ENCODE assay signal across 7 mouse cellular contexts in genomic region chr19:6847841-6848517, GRCm38 (mm10). TPM values are rescaled to one million over a fixed set of nuclear protein-coding genes. Genes with fewer than 3 reads are reported as not detected.
A peak's percentile ranks its signal among the peaks of the same experiment; 100 is the strongest.
DNase-seq lines count a peak whose midpoint lies in the region; ATAC-seq and TF ChIP-seq lines count a peak whose summit lies in the region.

No protein-coding gene starts in this region.

- H3K9ac ChIP-seq in lung, embryonic 14.5 days: no peak overlapping the region; the same call in 1 of the 2 replicates
- H3K9ac ChIP-seq in forebrain, embryonic 11.5 days (ENCODE audit: low read length): no peak overlapping the region
- peak overlapping the region; percentile 13; the same call in 1 of the 2 replicates for H3K9ac ChIP-seq in kidney, postnatal 0 days (ENCODE audit: low read depth, low read length)

- WGBS in lung, embryonic 14.5 days: 2% methylated on average over 30 of the region's 31 CpGs
- WGBS in forebrain, embryonic 11.5 days: 3% methylated on average over 31 of the region's 31 CpGs
- 3% methylated on average over 31 of the region's 31 CpGs for WGBS in kidney, postnatal 0 days

- no peak for ATAC-seq in lung, embryonic 14.5 days (ENCODE audit: insufficient read depth)
- ATAC-seq in forebrain, embryonic 11.5 days (replicated peaks; ENCODE audit: low FRiP score): no peak
- peak; percentile 42 for ATAC-seq in kidney, postnatal 0 days (replicated peaks; ENCODE audit: low FRiP score, low read depth)

- H3K36me3 ChIP-seq in lung, embryonic 14.5 days (ENCODE audit: insufficient read depth): no peaks in the 10 kb centered on the region
- H3K36me3 ChIP-seq in forebrain, embryonic 11.5 days (ENCODE audit: control insufficient read depth, insufficient read depth, low read length): no peaks in the 10 kb centered on the region
- H3K36me3 ChIP-seq in kidney, postnatal 0 days (ENCODE audit: insufficient read depth, low read length): no peaks in the 10 kb centered on the region

- no peaks in the 10 kb centered on the region for H3K4me1 ChIP-seq in lung, embryonic 14.5 days (ENCODE audit: insufficient read depth)
- peaks cover 6% of the 10 kb centered on the region; the same call in 1 of the 2 replicates for H3K4me1 ChIP-seq in forebrain, embryonic 11.5 days (replicated peaks; ENCODE audit: control insufficient read depth, insufficient read depth, low read length)
- H3K4me1 ChIP-seq in kidney, postnatal 0 days (replicated peaks; ENCODE audit: insufficient read depth, low read length): 0 out of 2 replicates have a peak, but pooled peaks cover 5% of the 10 kb centered on the region

- TF ChIP-seq CTCF in lung, embryonic 14.5 days (IDR thresholded peaks at IDR 0.05; ENCODE audit: low read depth): no peak
- TF ChIP-seq CTCF in kidney, postnatal 0 days (IDR thresholded peaks at IDR 0.05; ENCODE audit: low read depth): no peak

- H3K4me2 ChIP-seq in lung, embryonic 14.5 days: peak overlapping the region; percentile 54
- H3K4me2 ChIP-seq in forebrain, embryonic 11.5 days (ENCODE audit: low read depth, low read length, severe bottlenecking): peak overlapping the region; percentile 45
- peak overlapping the region; percentile 50 for H3K4me2 ChIP-seq in kidney, postnatal 0 days (ENCODE audit: low read length)

- H3K4me3 ChIP-seq in lung, embryonic 14.5 days (ENCODE audit: low read depth, low read length): peak overlapping the region; percentile 14
- H3K4me3 ChIP-seq in forebrain, embryonic 11.5 days (ENCODE audit: low read depth, low read length): peak overlapping the region; percentile 19
- H3K4me3 ChIP-seq in kidney, postnatal 0 days (replicated peaks; ENCODE audit: low read depth, low read length): peak overlapping the region; percentile 10

- no peak overlapping the region for H3K27ac ChIP-seq in lung, embryonic 14.5 days (ENCODE audit: low read depth)
- H3K27ac ChIP-seq in forebrain, embryonic 11.5 days (ENCODE audit: low read depth, low read length): no peak overlapping the region
- H3K27ac ChIP-seq in kidney, postnatal 0 days: no peak overlapping the region

- H3K9me3 ChIP-seq in lung, embryonic 14.5 days (ENCODE audit: low read depth, low read length): no peaks in the 10 kb centered on the region
- no peaks in the 10 kb centered on the region for H3K9me3 ChIP-seq in forebrain, embryonic 11.5 days (ENCODE audit: control insufficient read depth, low read length)
- H3K9me3 ChIP-seq in kidney, postnatal 0 days (replicated peaks; ENCODE audit: low read length): no peaks in the 10 kb centered on the region

- DNase-seq in lung, embryonic 14.5 days: no peak
- no peak for DNase-seq in lung, postnatal 25 days (ENCODE audit: low spot score)
- peak; percentile 60 for DNase-seq in forebrain, embryonic 11.5 days (ENCODE audit: low spot score)
- peak; percentile 24 for DNase-seq in kidney, postnatal 0 days (ENCODE audit: low spot score)
- peak; percentile 36 for DNase-seq in retina, postnatal 1 day
- no peak for DNase-seq in right cerebral cortex, postnatal 25 days
- no peak for DNase-seq in MN1 (ENCODE audit: low spot score)

- peaks cover 47% of the 10 kb centered on the region for H3K27me3 ChIP-seq in lung, embryonic 14.5 days (ENCODE audit: insufficient read depth, low read length)
- peaks cover 36% of the 10 kb centered on the region for H3K27me3 ChIP-seq in forebrain, embryonic 11.5 days (ENCODE audit: control insufficient read depth, insufficient read depth, low read length)
- peaks cover 29% of the 10 kb centered on the region for H3K27me3 ChIP-seq in kidney, postnatal 0 days (ENCODE audit: insufficient read depth, low read length)

RNA-seq across cellular contexts. Expression of gene Rps6ka4, which starts 7.5 kb away (rescaled TPM):
- polyA plus RNA-seq in lung, embryonic 14.5 days (2014; fragmentation: Nextera tagmentation; extraction: Ambion mirVana): 28.6 and 29.8 TPM in 2 replicates
- polyA plus RNA-seq in forebrain, embryonic 11.5 days (2014; fragmentation: Nextera tagmentation; extraction: Ambion mirVana): 6.0 and 7.2 TPM in 2 replicates
- 19.6 TPM in 2 replicates for polyA plus RNA-seq in kidney, postnatal 0 days (2015; fragmentation: Nextera tagmentation; extraction: Ambion mirVana)

RNA-seq across cellular contexts. Expression of gene Ccdc88b, which starts 10.0 kb away (rescaled TPM):
- polyA plus RNA-seq in lung, embryonic 14.5 days (2014; fragmentation: Nextera tagmentation; extraction: Ambion mirVana): 1.0 and 1.5 TPM in 2 replicates
- 0.56 and 0.80 TPM in 2 replicates for polyA plus RNA-seq in forebrain, embryonic 11.5 days (2014; fragmentation: Nextera tagmentation; extraction: Ambion mirVana)
- polyA plus RNA-seq in kidney, postnatal 0 days (2015; fragmentation: Nextera tagmentation; extraction: Ambion mirVana): 0.73 and 0.87 TPM in 2 replicates

Comparison
In these comparisons a context has a peak if more than half of its experiments do, and no peak if none do; other contexts are left out.
1. DNase-seq: peak in forebrain, embryonic 11.5 days (single experiment), kidney, postnatal 0 days (single experiment) and retina, postnatal 1 day (single experiment); none in lung, embryonic 14.5 days (single experiment), lung, postnatal 25 days (single experiment), right cerebral cortex, postnatal 25 days (single experiment) and MN1 (single experiment).
2. Peak in every context shown above with its lines, with median percentiles within 50 percentile points of each other: H3K4me2 ChIP-seq and H3K4me3 ChIP-seq.